Mouse (Mus musculus) ES-E14 (cell line): ENCODE measurements around the gene Efna1. TPM values are rescaled to one million over a fixed set of nuclear protein-coding genes. Genes with fewer than 3 reads are reported as not detected.

Experiments used
- DNase-seq: peaks from one replicate; pipeline ENCODE4 v3.0.0-alpha.2; 2013; ENCODE audit warnings: low read depth, low spot score
- H3K27ac ChIP-seq: 2 replicates; pipeline ENCODE4 v1.5.1; 2012; ENCODE audit warnings: low read depth, mild to moderate bottlenecking, low read length, moderate library complexity, mixed read lengths; ENCODE audit not compliant: poor library complexity, insufficient read depth, severe bottlenecking
- H3K36me3 ChIP-seq: 2 replicates; pipeline ENCODE4 v1.6.1; 2012; ENCODE audit warnings: mild to moderate bottlenecking, low read length, moderate library complexity, mixed read lengths; ENCODE audit not compliant: control insufficient read depth, poor library complexity, insufficient read depth, severe bottlenecking
- H3K4me1 ChIP-seq, 2 experiments: fragments of 150-350 bp in 1 of 2; sonication (generic) in 1 of 2; 2 replicates each; pipeline ENCODE4 v1.6.1; 2012; ENCODE audit warnings: low read length in 2 of 2, mild to moderate bottlenecking in 1 of 2, mixed read lengths in 1 of 2; ENCODE audit not compliant: control insufficient read depth in 2 of 2, insufficient read depth in 2 of 2, poor library complexity in 1 of 2
- H3K4me3 ChIP-seq, 2 experiments: fragments of 150-350 bp in 1 of 2; sonication (generic) in 1 of 2; 2 replicates each; pipeline ENCODE4 v1.5.1; 2012; ENCODE audit warnings: low read length in 2 of 2, low read depth in 1 of 2, mild to moderate bottlenecking in 1 of 2, mixed read lengths in 1 of 2; ENCODE audit not compliant: insufficient read depth in 1 of 2, poor library complexity in 1 of 2, severe bottlenecking in 1 of 2
- H3K9ac ChIP-seq: 2 replicates; pipeline ENCODE4 v1.6.1; 2012; ENCODE audit warnings: low read depth, mild to moderate bottlenecking, low read length, mixed read lengths; ENCODE audit not compliant: poor library complexity, insufficient read depth, severe bottlenecking
- H3K9me3 ChIP-seq: fragments of 150-350 bp; sonication (generic); 2 replicates; pipeline ENCODE4 v1.6.1; 2012; ENCODE audit warnings: low read depth, mild to moderate bottlenecking, low read length; ENCODE audit not compliant: control insufficient read depth, insufficient read depth
- CHD2 ChIP-seq: IDR thresholded peaks from 2 replicates; pipeline ENCODE4 v1.6.1; 2014; ENCODE audit warnings: mild to moderate bottlenecking, low read depth, low read length, inconsistent platforms
- HCFC1 ChIP-seq: IDR thresholded peaks from 2 replicates; pipeline ENCODE4 v1.6.1; 2012; ENCODE audit warnings: low read length, inconsistent platforms, borderline replicate concordance; ENCODE audit not compliant: insufficient read depth
- MAFK ChIP-seq: IDR thresholded peaks from 2 replicates; pipeline ENCODE4 v1.6.1; 2014; ENCODE audit warnings: mild to moderate bottlenecking, low read depth, low read length, inconsistent platforms; ENCODE audit not compliant: insufficient read depth
- ZC3H11A ChIP-seq: IDR thresholded peaks from 2 replicates; pipeline ENCODE4 v1.6.1; 2012; ENCODE audit warnings: low read depth, mild to moderate bottlenecking, inconsistent platforms, low read length, borderline replicate concordance
- ZNF384 ChIP-seq: IDR thresholded peaks from 2 replicates; pipeline ENCODE4 v1.6.1; 2012; ENCODE audit warnings: low read depth, low read length, inconsistent platforms
- in situ Hi-C, 2 experiments: fragments of 600-800 bp; cut with MboI; formaldehyde crosslinking; loops; one replicate each; pipeline ENCODE4 v1.15.1; 2025; ENCODE audit warnings: low sequenced_read_pairs in 2 of 2, inconsistent platforms in 1 of 2; ENCODE audit not compliant: unreplicated experiment in 2 of 2
- total RNA-seq: library from RNA; depleted of rRNA; stranded (reverse); fragments of 300-350 nt; gene quantifications from 2 replicates; pipeline ENCODE4 v1.2.3, GENCODE M21; 2012

The Efna1 gene
- total RNA-seq, 1 experiment, result 2.1 TPM

DNA sequence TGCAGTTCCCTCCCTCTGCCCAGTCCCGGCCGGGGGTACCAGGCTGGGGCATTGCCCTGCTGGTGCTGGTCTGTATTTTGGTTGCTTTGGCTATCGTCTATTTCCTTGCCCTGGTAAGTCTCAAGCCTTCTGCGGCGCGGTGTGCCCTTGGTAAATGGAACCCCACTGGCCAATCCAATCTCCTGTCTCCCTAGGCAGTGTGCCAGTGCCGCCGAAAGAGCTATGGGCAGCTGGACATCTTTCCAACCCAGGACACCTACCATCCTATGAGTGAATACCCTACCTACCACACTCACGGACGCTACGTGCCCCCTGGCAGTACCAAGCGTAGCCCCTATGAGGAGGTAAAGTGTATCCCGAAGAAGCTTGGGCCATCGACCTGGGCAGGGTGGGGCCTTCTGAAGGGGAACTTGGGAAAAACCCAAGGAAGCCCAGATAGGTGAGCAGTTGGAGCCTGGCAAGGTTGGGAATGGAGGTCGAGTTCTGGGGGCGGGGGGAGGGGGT, 49.1 kb downstream of the Efna1 start:
- in situ Hi-C loops, result no loop called here

GRCm38 (mm10) chr3:89231345-89231744, 49.6 kb downstream of the Efna1 start:
- Histone ChIP-seq H3K36me3 (no peaks in the 10 kb centered on the region), H3K27ac (no peak overlapping the region), H3K4me3 (no peak overlapping the region), H3K9ac (no peak overlapping the region), H3K9me3 (no peaks in the 10 kb centered on the region), H3K4me1 (peaks cover 8 to 24% of the 10 kb centered on the region in 2 experiments; a peak in 3 of 4 replicates)
- DNase-seq, result no peak
- in situ Hi-C loops, result no loop called here
- TF ChIP-seq MAFK, result no peak
- TF ChIP-seq ZC3H11A, result no peak
- no peak for TF ChIP-seq ZNF384
- no peak for TF ChIP-seq CHD2
- TF ChIP-seq HCFC1, result no peak

More for the DNA sequence above, 49.1 kb downstream of the Efna1 start:
- H3K9me3 ChIP-seq, result no peaks in the 10 kb centered on the region
- no peak for DNase-seq
- no peak overlapping the region for H3K4me3 ChIP-seq
- no peaks in the 10 kb centered on the region for H3K36me3 ChIP-seq
- H3K27ac ChIP-seq, result no peak overlapping the region
- TF ChIP-seq CHD2, result no peak
- TF ChIP-seq MAFK, result no peak
- no peak for TF ChIP-seq ZNF384
- no peak for TF ChIP-seq ZC3H11A
- no peak for TF ChIP-seq HCFC1
- no peak overlapping the region for H3K9ac ChIP-seq
- peaks cover 8 to 24% of the 10 kb centered on the region in 2 experiments; a peak in 3 of 4 replicates for H3K4me1 ChIP-seq

DNA sequence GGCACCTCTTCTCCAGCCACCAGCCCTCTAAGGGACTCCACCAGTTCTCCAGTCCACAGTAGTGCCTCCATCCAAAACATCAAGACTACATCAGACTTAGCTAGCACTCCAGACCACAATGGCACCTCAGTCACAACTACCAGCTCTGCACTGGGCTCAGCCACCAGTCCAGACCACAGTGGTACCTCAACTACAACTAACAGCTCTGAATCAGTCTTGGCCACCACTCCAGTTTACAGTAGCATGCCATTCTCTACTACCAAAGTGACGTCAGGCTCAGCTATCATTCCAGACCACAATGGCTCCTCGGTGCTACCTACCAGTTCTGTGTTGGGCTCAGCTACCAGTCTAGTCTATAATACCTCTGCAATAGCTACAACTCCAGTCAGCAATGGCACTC, 50.4 kb downstream of the Efna1 start:
- H3K27ac ChIP-seq, result no peak overlapping the region
- TF ChIP-seq MAFK, result no peak
- TF ChIP-seq ZNF384, result no peak
- TF ChIP-seq ZC3H11A, result no peak
- no peak for TF ChIP-seq HCFC1
- TF ChIP-seq CHD2, result no peak
- H3K9me3 ChIP-seq, result no peaks in the 10 kb centered on the region
- no peak overlapping the region for H3K4me3 ChIP-seq
- H3K9ac ChIP-seq, result no peak overlapping the region
- no peak for DNase-seq
- in situ Hi-C loops, result no loop called here
- H3K36me3 ChIP-seq, result no peaks in the 10 kb centered on the region
- peaks cover 9 to 29% of the 10 kb centered on the region in 2 experiments; a peak in 3 of 4 replicates for H3K4me1 ChIP-seq

DNA sequence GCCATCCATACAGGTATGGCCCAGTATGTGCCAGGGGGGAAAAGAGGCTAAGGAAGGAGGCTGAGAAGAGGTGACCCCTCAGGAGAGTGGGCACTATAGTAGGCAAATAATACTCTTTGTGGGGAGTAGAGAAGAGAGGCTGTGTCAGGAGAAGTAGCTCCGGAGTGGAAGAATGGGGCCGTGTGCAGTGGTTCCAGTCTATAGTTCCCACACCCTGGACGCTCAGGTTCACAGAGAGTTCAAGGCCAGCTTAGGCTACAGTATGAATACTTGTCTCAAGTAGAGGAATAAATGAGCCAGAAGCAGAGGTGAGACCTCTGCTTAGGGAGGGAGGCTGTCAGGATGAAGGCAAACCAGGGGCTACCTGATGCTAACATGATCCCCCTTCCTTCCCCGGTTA, 51.7 kb downstream of the Efna1 start:
- H3K4me3 ChIP-seq, result no peak overlapping the region
- peaks cover 15 to 36% of the 10 kb centered on the region in 2 experiments for H3K4me1 ChIP-seq
- no peaks in the 10 kb centered on the region for H3K9me3 ChIP-seq
- H3K36me3 ChIP-seq, result 0 out of 2 replicates have a peak, but pooled peaks cover under 1% of the 10 kb centered on the region
- no peak for DNase-seq
- in situ Hi-C loops, result no loop called here
- H3K27ac ChIP-seq, result no peak overlapping the region
- H3K9ac ChIP-seq, result no peak overlapping the region
- no peak for TF ChIP-seq MAFK
- no peak for TF ChIP-seq ZNF384
- no peak for TF ChIP-seq ZC3H11A
- TF ChIP-seq HCFC1, result no peak
- TF ChIP-seq CHD2, result no peak
